Comparison of ENCODE assay signal across 35 mouse cellular contexts in the genomic region with DNA sequence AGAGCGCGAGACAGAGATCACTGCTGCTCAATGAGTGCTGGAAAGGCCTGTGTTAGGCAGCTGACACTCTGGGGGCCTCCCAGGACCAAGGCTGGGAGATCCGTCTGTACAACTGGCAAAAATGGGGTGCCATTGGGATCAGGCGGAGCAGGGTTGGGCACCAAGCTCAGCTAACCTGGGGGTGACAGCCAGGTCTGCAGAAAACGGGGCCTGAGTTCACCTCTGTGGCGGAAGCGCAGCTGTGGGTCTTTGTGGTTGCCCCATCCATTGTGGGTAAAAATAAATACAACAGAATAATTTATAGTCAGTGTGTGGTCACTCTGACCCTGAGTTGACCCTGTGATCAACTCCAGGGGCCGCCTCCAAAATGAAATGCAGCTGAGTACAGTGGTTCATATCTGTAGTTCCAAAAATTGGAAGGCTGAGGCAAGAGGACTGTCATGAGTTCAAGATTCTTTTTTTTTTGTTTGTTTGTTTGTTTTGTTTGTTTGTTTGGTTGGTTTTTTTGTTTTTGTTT. TPM values are rescaled to one million over a fixed set of nuclear protein-coding genes. Genes with fewer than 3 reads are reported as not detected.
A peak's percentile ranks its signal among the peaks of the same experiment; 100 is the strongest.
DNase-seq lines count a peak whose midpoint lies in the region; TF ChIP-seq lines count a peak whose summit lies in the region.
"Had no signal": no experiment of that assay in that cellular context is flagged by ENCODE, and none has a peak within 500 bp of the region (broad histone marks: within the 10 kb centered on the region; RNA-seq: fewer than 3 reads in every experiment).

No protein-coding gene starts in this region.

- H3K9me3 ChIP-seq in CH12.LX (replicated peaks; ENCODE audit: low read length), result no peaks in the 10 kb centered on the region
- H3K9me3 ChIP-seq: embryonic facial prominence, embryonic 10.5 days; embryonic facial prominence, embryonic 13.5 days; forebrain, embryonic 12.5 days; forebrain, embryonic 15.5 days; G1E; heart, embryonic 10.5 days; heart, embryonic 13.5 days had no signal

- TF ChIP-seq CTCF in CH12.LX (conservative IDR thresholded peaks at IDR 0.05 in 1 of 2, IDR thresholded peaks at IDR 0.05 in 1 of 2; ENCODE audit: low read depth in 2 of 2, low read length in 2 of 2), result no peak
- TF ChIP-seq CTCF in small intestine, adult 2 months (IDR thresholded peaks at IDR 0.05; ENCODE audit: extremely low read depth, insufficient read length, insufficient replicate concordance, low read depth, low read length), result no peak

- no peak overlapping the region for H3K27ac ChIP-seq in CH12.LX (ENCODE audit: insufficient read depth, low read depth)
- H3K27ac ChIP-seq in small intestine, adult 2 months (ENCODE audit: insufficient read depth, low read depth, low read length), result peak overlapping the region; percentile 64
- H3K27ac ChIP-seq: embryonic facial prominence, embryonic 10.5 days; embryonic facial prominence, embryonic 13.5 days; forebrain, embryonic 12.5 days; forebrain, embryonic 15.5 days; heart, adult 2 months; heart, embryonic 10.5 days; heart, embryonic 13.5 days; hindbrain, embryonic 14.5 days; hindbrain, postnatal 0 days had no signal

- in situ Hi-C loops in CH12.LX (cut with MboI; ENCODE audit: low pct_ligation_motif_present, low pct_unique_long_range_greater_than_20kb, low sequenced_read_pairs), result loop anchor here (5.0 to 10.0 kb wide), 3 partner anchors 64 to 384 kb away; partner anchors contain the start of gene Gm15517

- no peaks in the 10 kb centered on the region for H3K79me2 ChIP-seq in CH12.LX (replicated peaks; ENCODE audit: control insufficient read depth, extremely low read depth, insufficient read depth, poor library complexity, severe bottlenecking)

- H3K4me3 ChIP-seq in CH12.LX (replicated peaks in 1 of 3; ENCODE audit: low read depth in 2 of 3, low read length in 2 of 3, poor library complexity in 1 of 3), result no peak overlapping the region
- H3K4me3 ChIP-seq in small intestine, adult 2 months (ENCODE audit: low read depth, low read length), result no peak overlapping the region
- H3K4me3 ChIP-seq: embryonic facial prominence, embryonic 10.5 days; embryonic facial prominence, embryonic 13.5 days; erythroblast, embryonic 14.5 days; forebrain, embryonic 12.5 days; forebrain, embryonic 15.5 days; heart, adult 2 months; heart, embryonic 10.5 days; heart, embryonic 13.5 days had no signal

- no peak for TF ChIP-seq EP300 in CH12.LX (IDR thresholded peaks at IDR 0.05; ENCODE audit: low read length)

- dilution Hi-C loops in CH12.LX (cut with MboI; ENCODE audit: extremely low pct_ligation_motif_present, extremely low pct_unique_long_range_greater_than_20kb, low sequenced_read_pairs), result no loop called here

- peak; percentile 42 for DNase-seq in 3134 (ENCODE audit: extremely low read depth, insufficient read length, low spot score)
- peak; percentile 77 for DNase-seq in 416B (ENCODE audit: low read depth)
- DNase-seq in CH12.LX (ENCODE audit: extremely low read depth), result no peak
- no peak for DNase-seq in left cerebral cortex, adult 8-10 months (ENCODE audit: low spot score in 2 of 2)
- no peak for DNase-seq in c-Kit-positive CD71-positive TER-119-positive erythroid progenitor cells, embryonic 14.5 days (ENCODE audit: low spot score)
- no peak for DNase-seq in gastrocnemius, adult 18-20 months (ENCODE audit: low spot score)
- DNase-seq: adrenal gland, adult 2 months; adrenal gland, postnatal 14 days; cerebellum, adult 11-12 months; cerebellum, adult 9-11 months; cerebellum, postnatal 36 days; embryo, embryonic 11 days; gastrocnemius, postnatal 10 days; gastrocnemius, postnatal 36 days; heart, adult 2 months; heart, postnatal 14 days; heart, postnatal 4 days had no signal

- H3K4me1 ChIP-seq in CH12.LX (ENCODE audit: control insufficient read depth in 1 of 2, insufficient read depth in 2 of 2), result peaks cover 32 to 47% of the 10 kb centered on the region in 2 experiments
- H3K4me1 ChIP-seq in small intestine, adult 2 months (ENCODE audit: control insufficient read depth, insufficient read depth, insufficient read length, low read length), result no peaks in the 10 kb centered on the region
- H3K4me1 ChIP-seq: forebrain, embryonic 12.5 days; heart, embryonic 10.5 days; heart, embryonic 13.5 days had no signal

- no peak overlapping the region for H3K9ac ChIP-seq in CH12.LX (ENCODE audit: insufficient read depth, low read depth)
- H3K9ac ChIP-seq: embryonic facial prominence, embryonic 13.5 days; forebrain, embryonic 12.5 days; forebrain, embryonic 15.5 days; heart, embryonic 13.5 days; hindbrain, embryonic 14.5 days had no signal

- no peaks in the 10 kb centered on the region for H3K36me3 ChIP-seq in CH12.LX (replicated peaks in 1 of 2; ENCODE audit: control insufficient read depth in 1 of 2, insufficient read depth in 1 of 2, low read length in 1 of 2)
- H3K36me3 ChIP-seq in small intestine, adult 2 months (ENCODE audit: control insufficient read depth, insufficient read depth, low read length), result peaks cover 66% of the 10 kb centered on the region
- H3K36me3 ChIP-seq: embryonic facial prominence, embryonic 10.5 days; embryonic facial prominence, embryonic 13.5 days; forebrain, embryonic 12.5 days; forebrain, embryonic 15.5 days; G1E; heart, embryonic 10.5 days; heart, embryonic 13.5 days had no signal

- WGBS in small intestine, adult 2 months, result 79% methylated on average over 8 of the region's 8 CpGs

- H3K4me2 ChIP-seq in CH12.LX (ENCODE audit: insufficient read depth, low read depth, poor library complexity, severe bottlenecking), result no peak overlapping the region
- H3K4me2 ChIP-seq: embryonic facial prominence, embryonic 13.5 days; forebrain, embryonic 12.5 days; forebrain, embryonic 15.5 days; heart, embryonic 13.5 days; hindbrain, embryonic 14.5 days had no signal

- TF ChIP-seq RAD21 in CH12.LX (IDR thresholded peaks at IDR 0.05; ENCODE audit: low read depth, low read length), result no peak

- no peak for TF ChIP-seq POLR2A in CH12.LX (IDR thresholded peaks at IDR 0.05; ENCODE audit: low read depth, low read length)
- TF ChIP-seq POLR2A in small intestine, adult 2 months (IDR thresholded peaks at IDR 0.05; ENCODE audit: low read depth, low read length), result no peak

- no peaks in the 10 kb centered on the region for H3K27me3 ChIP-seq in CH12.LX (replicated peaks)
- no peaks in the 10 kb centered on the region for H3K27me3 ChIP-seq in small intestine, adult 2 months (ENCODE audit: control insufficient read depth, insufficient read depth, low read length)

TF ChIP-seq in CH12.LX, 34 proteins besides CTCF, POLR2A, EP300 and RAD21:
- TF ChIP-seq E2F4 (IDR thresholded peaks at IDR 0.05; ENCODE audit: insufficient replicate concordance, low read depth, low read length) (no peak), BHLHE40 (IDR thresholded peaks at IDR 0.05; ENCODE audit: low read depth, low read length) (no peak), ELF1 (IDR thresholded peaks at IDR 0.05; ENCODE audit: low read depth, low read length) (no peak), ZMIZ1 (IDR thresholded peaks at IDR 0.05; ENCODE audit: low read depth, low read length) (no peak), JUN (IDR thresholded peaks at IDR 0.05; ENCODE audit: insufficient read depth, low read depth, low read length) (no peak), USF1 (IDR thresholded peaks at IDR 0.05; ENCODE audit: low read depth, low read length) (no peak), MEF2A (IDR thresholded peaks at IDR 0.05; ENCODE audit: borderline replicate concordance, low read depth, low read length) (0 out of 2 replicates have a peak, but pooled peaks have one; percentile 9)
TF ChIP-seq in CH12.LX: peak in this region for 1.

RNA-seq across cellular contexts. Expression of gene Myh14, which starts 21.5 kb away (rescaled TPM):
- total RNA-seq in CH12.LX (2012; rRNA removed) (1.1 and 1.5 TPM in 2 replicates), CH12.LX (2014; rRNA removed) (0.09 and 0.12 TPM in 2 replicates)
- 0.60 and 0.89 TPM in 2 replicates for polyA plus RNA-seq in CH12.LX (2012; ENCODE audit: insufficient read length, low read depth)
- polyA plus RNA-seq in small intestine, adult 2 months (2012; rRNA removed), result 196 and 563 TPM in 2 replicates
- total RNA-seq in left cerebral cortex, adult 8-10 months (2022), result 10 to 100 TPM; 26.2 to 34.1 (median 29.1) TPM
- total RNA-seq in gastrocnemius, adult 18-20 months (2021), result 10 to 100 TPM; 43.2 to 45.2 TPM
- total RNA-seq: G1E; granulocyte monocyte progenitor cell, adult 5-6 weeks had no signal
- polyA plus RNA-seq: G1E; inflammation-experienced regulatory T-cells, adult 6 months had no signal

RNA-seq across cellular contexts. Expression of gene Kcnc3, which starts 58.7 kb away (rescaled TPM):
- total RNA-seq in CH12.LX (2012; rRNA removed), result 1.4 and 1.7 TPM in 2 replicates
- 0.18 and 0.31 TPM in 2 replicates for total RNA-seq in CH12.LX (2014; rRNA removed)
- 3.4 and 5.6 TPM in 2 replicates for polyA plus RNA-seq in CH12.LX (2012; ENCODE audit: insufficient read length, low read depth)
- polyA plus RNA-seq in small intestine, adult 2 months (2012; rRNA removed), result 3.1 and 3.4 TPM in 2 replicates
- 10 to 100 TPM; 85.4 to 98.3 (median 97.3) TPM for total RNA-seq in left cerebral cortex, adult 8-10 months (2022)
- total RNA-seq in gastrocnemius, adult 18-20 months (2021), result 1 to 10 TPM; 3.7 to 5.1 TPM
- polyA plus RNA-seq: G1E; inflammation-experienced regulatory T-cells, adult 6 months had no signal

RNA-seq across cellular contexts. Expression of gene Izumo2, which starts 59.4 kb away (rescaled TPM):
- total RNA-seq in CH12.LX (2012; rRNA removed), result not detected in 2 replicates
- not detected in 2 replicates for total RNA-seq in CH12.LX (2014; rRNA removed)
- not detected in 2 replicates for polyA plus RNA-seq in CH12.LX (2012; ENCODE audit: insufficient read length, low read depth)
- polyA plus RNA-seq in small intestine, adult 2 months (2012; rRNA removed), result not detected in 2 replicates
- total RNA-seq in left cerebral cortex, adult 8-10 months (2022), result not detected
- not detected for total RNA-seq in gastrocnemius, adult 18-20 months (2021)
- total RNA-seq: adrenal gland, adult 2 months; adrenal gland, postnatal 14 days; adrenal gland, postnatal 4 days; G1E; gastrocnemius, postnatal 10 days; gastrocnemius, postnatal 36 days; granulocyte monocyte progenitor cell, adult 5-6 weeks; heart, adult 2 months; heart, postnatal 14 days; heart, postnatal 4 days; hindbrain, postnatal 0 days had no signal
- polyA plus RNA-seq: adrenal gland, adult 2 months; cortical plate, adult 2 months; embryonic facial prominence, embryonic 10.5 days; embryonic facial prominence, embryonic 13.5 days; erythroblast, embryonic 14.5 days; forebrain, embryonic 12.5 days; forebrain, embryonic 15.5 days; G1E; heart, adult 2 months; heart, embryonic 10.5 days; heart, embryonic 13.5 days; heart, embryonic 16.5 days; hindbrain, embryonic 11.5 days; hindbrain, embryonic 14.5 days; hindbrain, postnatal 0 days; inflammation-experienced regulatory T-cells, adult 6 months; intestine, postnatal 0 days had no signal

Comparison
In these comparisons a context has a peak if more than half of its experiments do, and no peak if none do; other contexts are left out.
1. DNase-seq: peak in 3134 (single experiment) and 416B (single experiment); none in CH12.LX (single experiment), left cerebral cortex, adult 8-10 months (0 of 2), c-Kit-positive CD71-positive TER-119-positive erythroid progenitor cells, embryonic 14.5 days (single experiment) and gastrocnemius, adult 18-20 months (single experiment).
2. RNA of gene Myh14, which starts 21.5 kb away (total RNA-seq): 43.2 to 45.2 TPM in gastrocnemius, adult 18-20 months and 26.2 to 34.1 TPM in left cerebral cortex, adult 8-10 months; 0.09 to 1.5 TPM in CH12.LX; every median in the first group is over 10 times any median in the second.
3. RNA of gene Kcnc3, which starts 58.7 kb away (total RNA-seq): 85.4 to 98.3 TPM in left cerebral cortex, adult 8-10 months; 3.7 to 5.1 TPM in gastrocnemius, adult 18-20 months and 0.18 to 1.7 TPM in CH12.LX; every median in the first group is over 10 times any median in the second.